Mouse (Mus musculus) cortical plate, adult 2 months (tissue): ENCODE results near the gene Olfr710. TPM values are rescaled to one million over a fixed set of nuclear protein-coding genes. Genes with fewer than 3 reads are reported as not detected.
"Not testable (repeated sequence)": the region's sequence is repeated elsewhere in the genome, so short reads cannot be mapped to it uniquely, and the experiment has no call there.

ENCODE experiments used
- H3K27ac ChIP-seq: fragments of 200-500 bp; 2 replicates; pipeline ENCODE4 v1.5.1; 2012; ENCODE audit warnings: low read length, control low read depth, inconsistent platforms; ENCODE audit not compliant: insufficient read depth
- H3K4me1 ChIP-seq: fragments of 200-500 bp; 2 replicates; pipeline ENCODE4 v1.6.1; 2011; ENCODE audit warnings: low read length; ENCODE audit not compliant: control insufficient read depth, insufficient read depth
- H3K4me3 ChIP-seq: fragments of 200-500 bp; 2 replicates; pipeline ENCODE4 v1.5.1; 2011; ENCODE audit warnings: mild to moderate bottlenecking, low read length, control low read depth; ENCODE audit not compliant: insufficient read depth
- CTCF ChIP-seq: fragments of 200-500 bp; IDR thresholded peaks from 2 replicates; pipeline ENCODE4 v1.5.1; 2011; ENCODE audit warnings: mild to moderate bottlenecking, control low read depth, low read length; ENCODE audit not compliant: insufficient read depth; ENCODE audit errors: extremely low read depth
- POLR2A ChIP-seq: fragments of 200-500 bp; IDR thresholded peaks from 2 replicates; pipeline ENCODE4 v1.6.1; 2011; ENCODE audit warnings: mild to moderate bottlenecking, low read length, control low read depth; ENCODE audit not compliant: insufficient read depth; ENCODE audit errors: extremely low read depth
- polyA plus RNA-seq: library from polyadenylated mRNA; depleted of rRNA; stranded (reverse); fragments of >200 nt; gene quantifications from 2 replicates; pipeline ENCODE4 v1.2.3, GENCODE M21; 2012; rRNA removed

Gene Olfr710
- polyA plus RNA-seq: not detected in 2 replicates

DNA sequence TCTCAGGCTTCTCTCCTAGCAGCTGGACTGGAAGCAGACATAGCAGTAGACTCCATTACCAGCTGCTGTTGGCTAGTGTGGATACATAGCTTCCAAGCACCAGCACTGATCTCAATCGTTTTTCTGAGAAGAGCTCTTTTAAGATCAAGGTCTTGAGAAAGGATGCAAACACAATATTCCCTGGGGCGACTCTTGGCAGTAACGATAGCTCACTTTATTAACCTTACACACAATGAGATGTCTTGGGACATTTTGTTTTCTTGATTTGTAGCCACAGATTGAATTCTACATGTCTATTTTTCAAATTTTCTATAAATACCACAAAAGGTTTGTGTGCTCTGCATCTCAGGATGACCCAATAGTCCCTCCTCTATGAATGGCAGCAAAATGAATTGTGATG is at the start of gene Olfr710:
Olfr710 (minus strand) TSS at position 101 of the 400 bp plus-strand sequence.
- Histone ChIP-seq H3K27ac (no peak within 1 kb of the TSS), H3K4me1 (no peaks in the 10 kb centered on the region), H3K4me3 (no peak within 1 kb of the TSS)
- TF ChIP-seq CTCF: no peak
- TF ChIP-seq POLR2A: no peak

DNA sequence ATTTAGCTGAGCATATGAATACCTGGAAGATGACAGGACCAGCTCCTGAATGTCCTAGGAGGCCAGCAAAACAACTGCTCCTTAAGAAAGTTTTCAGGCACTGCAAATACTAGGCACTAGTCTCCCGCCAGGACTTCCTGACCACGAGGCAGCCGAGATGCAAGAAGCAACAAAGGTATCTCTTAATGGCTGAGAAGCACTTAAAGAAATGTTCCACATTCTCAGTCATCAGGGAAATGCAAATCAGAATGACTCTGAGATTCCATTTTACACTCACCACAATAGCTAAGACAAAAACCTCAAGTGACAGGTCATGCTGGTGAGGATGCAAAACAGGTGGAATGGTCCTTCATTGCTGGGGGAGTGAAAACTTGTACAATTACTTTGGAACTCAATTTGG is 37.1 kb upstream of the Olfr710 start:
- no peak for TF ChIP-seq POLR2A
- no peak for TF ChIP-seq CTCF
- H3K4me1 ChIP-seq: no peaks in the 10 kb centered on the region
- no peak overlapping the region for H3K27ac ChIP-seq
- no peak overlapping the region for H3K4me3 ChIP-seq

GRCm38 (mm10) chr7:106975353-106975752 is 27.2 kb upstream of the Olfr710 start, which contains the start of gene Olfr711:
Gene Olfr711, minus strand, starts transcription at chr7:106975453.
- Histone ChIP-seq H3K4me1 (no peaks in the 10 kb centered on the region), H3K27ac (no peak within 1 kb of the TSS), H3K4me3 (no peak within 1 kb of the TSS)
- TF ChIP-seq CTCF: no peak
- TF ChIP-seq POLR2A: no peak

DNA sequence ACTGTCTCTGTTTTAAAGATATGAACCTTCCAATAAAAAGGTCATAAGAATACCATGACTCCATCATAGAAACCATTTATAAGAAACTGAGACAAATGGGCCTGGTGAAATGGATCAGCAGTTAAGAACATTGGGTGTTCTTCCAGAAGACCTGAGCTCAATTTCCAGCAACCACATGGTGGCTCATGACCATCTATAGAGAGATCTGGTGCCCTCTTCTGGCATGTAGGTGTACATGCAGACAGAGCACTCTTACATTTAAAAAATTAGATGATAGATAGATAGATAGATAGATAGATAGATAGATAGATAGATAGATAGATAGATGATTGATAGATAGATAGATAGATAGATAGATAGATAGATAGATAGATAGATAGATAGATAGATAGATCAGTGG is 19.4 kb upstream of the Olfr710 start:
- not testable (repeated sequence) for H3K4me1 ChIP-seq, H3K4me3 ChIP-seq, H3K27ac ChIP-seq

DNA sequence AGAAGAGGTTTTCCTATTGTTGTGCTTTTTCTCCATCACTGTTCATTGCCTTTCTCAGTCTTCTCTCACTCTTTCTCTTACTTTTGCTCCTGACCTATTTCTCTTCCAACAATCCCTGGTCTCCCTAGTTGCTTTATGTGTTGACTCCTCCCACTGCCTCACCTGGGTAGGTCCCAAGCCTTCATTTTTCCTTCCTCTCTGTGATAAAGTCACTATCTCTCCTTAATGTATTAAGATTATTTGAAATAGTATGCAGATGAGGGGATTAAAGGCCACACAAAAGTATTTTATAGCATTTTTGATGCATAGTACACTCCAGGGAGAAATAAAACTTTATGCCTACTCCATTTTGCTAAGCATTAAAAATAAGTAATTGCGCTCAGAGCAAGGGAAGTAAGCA is 15.7 kb upstream of the Olfr710 start, which contains the start of gene Olfr6:
Olfr6 (minus strand) TSS at position 101 of the 400 bp plus-strand sequence.
- no peaks in the 10 kb centered on the region for H3K4me1 ChIP-seq
- H3K4me3 ChIP-seq: no peak within 1 kb of the TSS
- no peak for TF ChIP-seq CTCF
- no peak for TF ChIP-seq POLR2A
- H3K27ac ChIP-seq: no peak within 1 kb of the TSS

- Histone ChIP-seq H3K4me1 (no peaks in the 10 kb centered on the region), H3K27ac (no peak within 1 kb of the TSS), H3K4me3 (no peak within 1 kb of the TSS)
- no peak for TF ChIP-seq POLR2A
These were observed 16.0 kb downstream of the Olfr710 start, which contains the start of gene Olfr709-ps1 for GRCm38 (mm10) chr7:106932119-106932518. Gene Olfr709-ps1, minus strand, starts transcription at chr7:106932219.

- H3K4me1 ChIP-seq, H3K27ac ChIP-seq, H3K4me3 ChIP-seq: not testable (repeated sequence)
These were observed 27.2 kb downstream of the Olfr710 start for GRCm38 (mm10) chr7:106920961-106921360.

GRCm38 (mm10) chr7:106907676-106908075 is 40.4 kb downstream of the Olfr710 start, which contains the start of gene Olfr1532-ps1:
Gene Olfr1532-ps1, plus strand, starts transcription at chr7:106908001.
- Histone ChIP-seq H3K4me3 (no peak within 1 kb of the TSS), H3K27ac (no peak within 1 kb of the TSS), H3K4me1 (no peaks in the 10 kb centered on the region)
- no peak for TF ChIP-seq POLR2A
- no peak for TF ChIP-seq CTCF

DNA sequence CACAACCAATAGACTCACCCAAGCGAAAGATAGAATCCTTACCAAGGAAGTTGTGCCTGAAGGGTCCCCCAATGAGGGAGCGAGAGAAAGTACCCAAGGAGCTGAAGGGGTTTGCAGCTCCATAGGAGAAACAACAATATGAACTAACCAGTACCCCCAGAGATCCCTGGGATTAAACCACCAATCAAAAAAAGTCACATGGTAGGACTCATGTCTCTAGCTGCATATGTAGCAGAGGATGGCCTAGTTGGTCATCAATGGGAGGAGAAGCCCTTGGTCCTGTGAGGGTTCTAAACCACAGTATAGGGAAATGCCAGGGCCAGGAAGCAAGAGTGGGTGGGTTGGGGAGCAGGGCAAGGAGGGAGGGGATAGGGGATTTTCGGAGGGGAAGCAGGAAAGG is 47.0 kb downstream of the Olfr710 start, which contains the start of gene Olfr707:
Olfr707 (minus strand) TSS at position 101 of the 400 bp plus-strand sequence.
- H3K27ac ChIP-seq, H3K4me3 ChIP-seq, H3K4me1 ChIP-seq: not testable (repeated sequence)

Other genes with a start within 250 kb of the Olfr710 start
- not detected in 2 replicates for gene Olfr695, start 231.9 kb downstream of the Olfr710 start, polyA plus RNA-seq
- not detected in 2 replicates for gene Olfr697, start 205.9 kb downstream of the Olfr710 start, polyA plus RNA-seq
- not detected in 2 replicates for gene Olfr698, start 192.9 kb downstream of the Olfr710 start, polyA plus RNA-seq
- gene Olfr699, start 155.1 kb downstream of the Olfr710 start, polyA plus RNA-seq: not detected in 2 replicates
- not detected in 2 replicates for gene Olfr700, start 139.5 kb downstream of the Olfr710 start, polyA plus RNA-seq
- not detected in 2 replicates for gene Olfr701, start 134.2 kb downstream of the Olfr710 start, polyA plus RNA-seq
- gene Olfr702, start 114.4 kb downstream of the Olfr710 start, polyA plus RNA-seq: not detected in 2 replicates
- gene Olfr703, start 105.0 kb downstream of the Olfr710 start, polyA plus RNA-seq: not detected in 2 replicates
- gene Olfr704, start 85.1 kb downstream of the Olfr710 start, polyA plus RNA-seq: not detected in 2 replicates
- gene Olfr705, start 71.4 kb downstream of the Olfr710 start, polyA plus RNA-seq: not detected in 2 replicates
- not detected in 2 replicates for gene Olfr706, start 60.1 kb downstream of the Olfr710 start, polyA plus RNA-seq
- gene Olfr707, start 47.1 kb downstream of the Olfr710 start, polyA plus RNA-seq: not detected in 2 replicates
- not detected in 2 replicates for gene Olfr1532-ps1, start 40.3 kb downstream of the Olfr710 start, polyA plus RNA-seq
- not detected in 2 replicates for gene Olfr709-ps1, start 16.1 kb downstream of the Olfr710 start, polyA plus RNA-seq
- not detected in 2 replicates for gene Olfr6, start 15.6 kb upstream of the Olfr710 start, polyA plus RNA-seq
- not detected in 2 replicates for gene Olfr711, start 27.1 kb upstream of the Olfr710 start, polyA plus RNA-seq
- not detected in 2 replicates for gene Olfr2, start 57.8 kb upstream of the Olfr710 start, polyA plus RNA-seq
- not detected in 2 replicates for gene Olfr713, start 82.9 kb upstream of the Olfr710 start, polyA plus RNA-seq
- gene Olfr714, start 122.7 kb upstream of the Olfr710 start, polyA plus RNA-seq: not detected in 2 replicates
- gene Olfr17, start 144.9 kb upstream of the Olfr710 start, polyA plus RNA-seq: not detected in 2 replicates
- not detected in 2 replicates for gene Olfr715b, start 162.1 kb upstream of the Olfr710 start, polyA plus RNA-seq
- gene Olfr715, start 182.8 kb upstream of the Olfr710 start, polyA plus RNA-seq: not detected in 2 replicates
- not detected in 2 replicates for gene Olfr716, start 190.0 kb upstream of the Olfr710 start, polyA plus RNA-seq
- gene Nlrp14, start 218.7 kb upstream of the Olfr710 start, polyA plus RNA-seq: not detected in 2 replicates